ENCODE assay signal across 27 mouse cellular contexts in the genomic region with DNA sequence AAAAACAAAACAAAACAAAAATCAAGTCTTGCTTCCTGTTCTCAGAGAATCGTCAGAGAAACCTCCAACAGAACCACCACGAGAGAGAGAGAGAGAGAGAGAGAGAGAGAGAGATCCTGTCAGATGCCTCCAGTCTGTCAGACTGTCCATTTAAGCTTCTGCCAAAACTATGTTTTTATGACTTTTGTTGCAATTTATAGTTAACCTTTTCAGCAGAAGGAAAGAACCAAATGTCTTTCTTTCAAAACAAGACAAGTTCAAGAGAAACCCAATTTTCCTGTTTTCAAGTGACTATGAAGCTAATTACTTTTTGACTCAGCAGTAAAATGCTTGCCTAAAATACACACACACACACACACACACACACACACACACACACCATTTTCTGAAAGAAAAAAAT.
DNase-seq lines count a peak whose midpoint lies in the region; ATAC-seq and TF ChIP-seq lines count a peak whose summit lies in the region.
"Had no signal": no experiment of that assay in that cellular context is flagged by ENCODE, and none has a peak within 500 bp of the region (broad histone marks: within the 10 kb centered on the region; RNA-seq: fewer than 3 reads in every experiment).

No protein-coding gene starts in this region.

- H3K9me3 ChIP-seq in heart, embryonic 11.5 days (replicated peaks; ENCODE audit: control insufficient read depth, low read length), result no peaks in the 10 kb centered on the region
- no peaks in the 10 kb centered on the region for H3K9me3 ChIP-seq in CH12.LX (replicated peaks; ENCODE audit: low read length)
- H3K9me3 ChIP-seq in forebrain, postnatal 0 days (ENCODE audit: low read length), result no peaks in the 10 kb centered on the region
- H3K9me3 ChIP-seq: embryonic facial prominence, embryonic 13.5 days; forebrain, embryonic 12.5 days; heart, embryonic 13.5 days; hindbrain, embryonic 12.5 days; megakaryocyte, embryonic 14.5 days; midbrain, embryonic 13.5 days; neural tube, embryonic 13.5 days had no signal

- ATAC-seq in heart, embryonic 11.5 days (replicated peaks; ENCODE audit: insufficient number of reproducible peaks, low FRiP score, low TSS enrichment), result no peak
- ATAC-seq in forebrain, postnatal 0 days, result no peak
- ATAC-seq: midbrain, embryonic 13.5 days had no signal

- peaks cover 19% of the 10 kb centered on the region for H3K36me3 ChIP-seq in heart, adult 2 months (ENCODE audit: control insufficient read depth, insufficient read depth, low read length)
- no peaks in the 10 kb centered on the region for H3K36me3 ChIP-seq in heart, embryonic 11.5 days (ENCODE audit: control insufficient read depth, insufficient read depth, low read length)
- no peaks in the 10 kb centered on the region for H3K36me3 ChIP-seq in CH12.LX (replicated peaks in 1 of 2; ENCODE audit: control insufficient read depth in 1 of 2, insufficient read depth in 1 of 2, low read length in 1 of 2)
- H3K36me3 ChIP-seq in forebrain, postnatal 0 days (ENCODE audit: insufficient read depth), result no peaks in the 10 kb centered on the region
- H3K36me3 ChIP-seq: embryonic facial prominence, embryonic 13.5 days; forebrain, embryonic 12.5 days; heart, embryonic 13.5 days; hindbrain, embryonic 12.5 days; midbrain, embryonic 13.5 days; neural tube, embryonic 13.5 days had no signal

- in situ Hi-C loops in CH12.LX (cut with MboI; ENCODE audit: low pct_ligation_motif_present, low pct_unique_long_range_greater_than_20kb, low sequenced_read_pairs), result loop anchor here (5.0 kb wide), 1 partner anchor 36 kb away; no protein-coding TSS in a partner anchor

- no peak for DNase-seq in heart, adult 2 months
- DNase-seq in 416B (ENCODE audit: low read depth), result peak; percentile 47
- DNase-seq in CH12.LX (ENCODE audit: extremely low read depth), result peak; percentile 20
- peak; percentile 85 for DNase-seq in induced T-regulatory cell, adult 2 months (ENCODE audit: low read depth)
- no peak for DNase-seq in thymus, postnatal 36 days
- no peak for DNase-seq in forebrain, postnatal 0 days
- no peak for DNase-seq in heart, postnatal 4 days
- DNase-seq: adrenal gland, adult 2 months; cerebellum, adult 2 months; cerebellum, postnatal 36 days; embryo, embryonic 11 days; heart, postnatal 14 days; kidney, adult 8-10 months; kidney, postnatal 10 days; lung, postnatal 14 days; thymus, adult 18-20 months had no signal

- no peaks in the 10 kb centered on the region; the same call in 1 of the 2 replicates for H3K79me2 ChIP-seq in heart, adult 2 months (replicated peaks; ENCODE audit: control insufficient read depth, insufficient read depth, low read length)
- no peaks in the 10 kb centered on the region for H3K79me2 ChIP-seq in CH12.LX (replicated peaks; ENCODE audit: control insufficient read depth, extremely low read depth, insufficient read depth, poor library complexity, severe bottlenecking)

- TF ChIP-seq EP300 in heart, adult 2 months (IDR thresholded peaks at IDR 0.05; ENCODE audit: insufficient read depth, low read depth, low read length), result no peak
- TF ChIP-seq EP300 in CH12.LX (IDR thresholded peaks at IDR 0.05; ENCODE audit: low read length), result peak; percentile 35; the same call in 1 of the 2 replicates

- no peak overlapping the region for H3K4me2 ChIP-seq in heart, embryonic 11.5 days
- peak overlapping the region; percentile 69; the same call in 1 of the 2 replicates for H3K4me2 ChIP-seq in CH12.LX (ENCODE audit: insufficient read depth, low read depth, poor library complexity, severe bottlenecking)
- H3K4me2 ChIP-seq in forebrain, postnatal 0 days (ENCODE audit: low read depth), result no peak overlapping the region
- H3K4me2 ChIP-seq: embryonic facial prominence, embryonic 13.5 days; forebrain, embryonic 12.5 days; heart, embryonic 13.5 days; hindbrain, embryonic 12.5 days; midbrain, embryonic 13.5 days; neural tube, embryonic 13.5 days had no signal

- peaks cover 16% of the 10 kb centered on the region for H3K4me1 ChIP-seq in heart, adult 2 months (ENCODE audit: control insufficient read depth, insufficient read depth, low read length)
- H3K4me1 ChIP-seq in heart, embryonic 11.5 days (ENCODE audit: control insufficient read depth, insufficient read depth, low read length), result peaks cover 4% of the 10 kb centered on the region; the same call in 1 of the 2 replicates
- peaks cover 5 to 42% of the 10 kb centered on the region in 2 experiments; a peak in 3 of 4 replicates for H3K4me1 ChIP-seq in CH12.LX (ENCODE audit: control insufficient read depth in 1 of 2, insufficient read depth in 2 of 2)
- no peaks in the 10 kb centered on the region for H3K4me1 ChIP-seq in forebrain, postnatal 0 days (ENCODE audit: insufficient read depth)

- H3K4me3 ChIP-seq in heart, adult 2 months, result no peak overlapping the region
- H3K4me3 ChIP-seq in heart, embryonic 11.5 days (ENCODE audit: low read depth, low read length), result no peak overlapping the region
- H3K4me3 ChIP-seq in CH12.LX (replicated peaks in 1 of 3; ENCODE audit: low read depth in 2 of 3, low read length in 2 of 3, poor library complexity in 1 of 3), result no peak overlapping the region
- no peak overlapping the region for H3K4me3 ChIP-seq in forebrain, postnatal 0 days (ENCODE audit: low read depth, low read length)
- H3K4me3 ChIP-seq: embryonic facial prominence, embryonic 13.5 days; erythroblast, embryonic 14.5 days; forebrain, embryonic 12.5 days; heart, embryonic 13.5 days; hindbrain, embryonic 12.5 days; left cerebral cortex, adult 2 months; megakaryocyte, embryonic 14.5 days; midbrain, embryonic 13.5 days; neural tube, embryonic 13.5 days had no signal

- no peaks in the 10 kb centered on the region for H3K27me3 ChIP-seq in heart, adult 2 months (ENCODE audit: control insufficient read depth, insufficient read depth, low read length)
- no peaks in the 10 kb centered on the region for H3K27me3 ChIP-seq in heart, embryonic 11.5 days (ENCODE audit: control insufficient read depth, insufficient read depth, low read length)
- no peaks in the 10 kb centered on the region for H3K27me3 ChIP-seq in CH12.LX (replicated peaks)
- H3K27me3 ChIP-seq in forebrain, postnatal 0 days (ENCODE audit: insufficient read depth, low read length), result peaks cover 4% of the 10 kb centered on the region; the same call in 1 of the 2 replicates

- 3% methylated on average over 2 of the region's 2 CpGs for WGBS in heart, adult 2 months
- WGBS in heart, embryonic 11.5 days (ENCODE audit: insufficient replicate concordance), result 40% methylated on average over 2 of the region's 2 CpGs
- 44% methylated on average over 2 of the region's 2 CpGs for WGBS in forebrain, postnatal 0 days

- dilution Hi-C loops in CH12.LX (cut with MboI; ENCODE audit: extremely low pct_ligation_motif_present, extremely low pct_unique_long_range_greater_than_20kb, low sequenced_read_pairs), result no loop called here

- TF ChIP-seq RAD21 in CH12.LX (IDR thresholded peaks at IDR 0.05; ENCODE audit: low read depth, low read length), result no peak

- H3K9ac ChIP-seq in heart, adult 2 months (ENCODE audit: low read depth, low read length), result no peak overlapping the region
- no peak overlapping the region for H3K9ac ChIP-seq in heart, embryonic 11.5 days (ENCODE audit: low read depth, low read length)
- H3K9ac ChIP-seq in CH12.LX (ENCODE audit: insufficient read depth, low read depth), result no peak overlapping the region
- no peak overlapping the region for H3K9ac ChIP-seq in forebrain, postnatal 0 days
- H3K9ac ChIP-seq: embryonic facial prominence, embryonic 13.5 days; forebrain, embryonic 12.5 days; heart, embryonic 13.5 days; hindbrain, embryonic 12.5 days; liver, embryonic 14.5 days; midbrain, embryonic 13.5 days; neural tube, embryonic 13.5 days had no signal

- no peak for TF ChIP-seq CTCF in heart, adult 2 months (IDR thresholded peaks at IDR 0.05)
- no peak for TF ChIP-seq CTCF in CH12.LX (conservative IDR thresholded peaks at IDR 0.05 in 1 of 2, IDR thresholded peaks at IDR 0.05 in 1 of 2; ENCODE audit: low read depth in 2 of 2, low read length in 2 of 2)
- no peak for TF ChIP-seq CTCF in forebrain, postnatal 0 days (IDR thresholded peaks at IDR 0.05; ENCODE audit: low read depth)

- no peak for TF ChIP-seq POLR2A in heart, adult 2 months (IDR thresholded peaks at IDR 0.05; ENCODE audit: insufficient read depth, low read depth, low read length)
- TF ChIP-seq POLR2A in CH12.LX (IDR thresholded peaks at IDR 0.05; ENCODE audit: low read depth, low read length), result no peak

- peak overlapping the region; percentile 96 for H3K27ac ChIP-seq in heart, adult 2 months
- no peak overlapping the region for H3K27ac ChIP-seq in heart, embryonic 11.5 days (ENCODE audit: low read depth, low read length)
- no peak overlapping the region for H3K27ac ChIP-seq in CH12.LX (ENCODE audit: insufficient read depth, low read depth)
- H3K27ac ChIP-seq in forebrain, postnatal 0 days (ENCODE audit: low read depth, low read length), result no peak overlapping the region
- H3K27ac ChIP-seq: embryonic facial prominence, embryonic 13.5 days; forebrain, embryonic 12.5 days; heart, embryonic 13.5 days; hindbrain, embryonic 12.5 days; left cerebral cortex, adult 2 months; liver, embryonic 14.5 days; midbrain, embryonic 13.5 days; neural tube, embryonic 13.5 days had no signal

- intact Hi-C loops in heart, adult 2 months (cut with DNase I), result loop anchor here (5.0 kb wide), 2 partner anchors 36 to 136 kb away; no protein-coding TSS in a partner anchor

TF ChIP-seq in CH12.LX, 34 proteins besides CTCF, POLR2A, EP300 and RAD21 (continues in another document):
- TF ChIP-seq PAX5 (IDR thresholded peaks at IDR 0.05; ENCODE audit: low read length), result no peak
- TF ChIP-seq ZMIZ1 (IDR thresholded peaks at IDR 0.05; ENCODE audit: low read depth, low read length), result no peak
- TF ChIP-seq SIN3A (IDR thresholded peaks at IDR 0.05; ENCODE audit: low read length), result peak; percentile 1; the same call in 1 of the 2 replicates
- no peak for TF ChIP-seq MAFK (IDR thresholded peaks at IDR 0.05; ENCODE audit: insufficient replicate concordance, low read length)
- TF ChIP-seq TBP (conservative IDR thresholded peaks at IDR 0.05; ENCODE audit: low read depth, low read length), result no peak
- no peak for TF ChIP-seq SMC3 (IDR thresholded peaks at IDR 0.05; ENCODE audit: low read depth, low read length)
- TF ChIP-seq TCF12 (IDR thresholded peaks at IDR 0.05; ENCODE audit: low read depth, low read length), result 0 out of 2 replicates have a peak, but pooled peaks have one; percentile 22
- no peak for TF ChIP-seq ETS1 (conservative IDR thresholded peaks at IDR 0.05; ENCODE audit: low read depth, low read length)
- TF ChIP-seq USF2 (conservative IDR thresholded peaks at IDR 0.05; ENCODE audit: low read depth, low read length), result no peak
- peak; percentile 68; the same call in 1 of the 2 replicates for TF ChIP-seq JUND (conservative IDR thresholded peaks at IDR 0.05; ENCODE audit: low read depth, low read length)
- TF ChIP-seq MEF2A (IDR thresholded peaks at IDR 0.05; ENCODE audit: borderline replicate concordance, low read depth, low read length), result peak; percentile 66; the same call in 1 of the 2 replicates
- TF ChIP-seq POLR2AphosphoS2 (IDR thresholded peaks at IDR 0.05; ENCODE audit: low read depth, low read length), result no peak
- TF ChIP-seq E2F4 (IDR thresholded peaks at IDR 0.05; ENCODE audit: insufficient replicate concordance, low read depth, low read length), result no peak
- TF ChIP-seq BHLHE40 (IDR thresholded peaks at IDR 0.05; ENCODE audit: low read depth, low read length), result no peak

Comparison
In these comparisons a context has a peak if more than half of its experiments do, and no peak if none do; other contexts are left out.
1. DNase-seq: peak in 416B (single experiment), CH12.LX (single experiment) and induced T-regulatory cell, adult 2 months (single experiment); none in heart, adult 2 months (0 of 2), thymus, postnatal 36 days (0 of 2), forebrain, postnatal 0 days (single experiment) and heart, postnatal 4 days (single experiment).